Mouse (Mus musculus): Measurements from ENCODE around the gene Dok3.
A peak's percentile ranks its signal among the peaks of the same experiment; 100 is the strongest.
"Not testable (repeated sequence)": the region's sequence is repeated elsewhere in the genome, so short reads cannot be mapped to it uniquely, and the experiment has no call there.

Gene Dok3

DNA sequence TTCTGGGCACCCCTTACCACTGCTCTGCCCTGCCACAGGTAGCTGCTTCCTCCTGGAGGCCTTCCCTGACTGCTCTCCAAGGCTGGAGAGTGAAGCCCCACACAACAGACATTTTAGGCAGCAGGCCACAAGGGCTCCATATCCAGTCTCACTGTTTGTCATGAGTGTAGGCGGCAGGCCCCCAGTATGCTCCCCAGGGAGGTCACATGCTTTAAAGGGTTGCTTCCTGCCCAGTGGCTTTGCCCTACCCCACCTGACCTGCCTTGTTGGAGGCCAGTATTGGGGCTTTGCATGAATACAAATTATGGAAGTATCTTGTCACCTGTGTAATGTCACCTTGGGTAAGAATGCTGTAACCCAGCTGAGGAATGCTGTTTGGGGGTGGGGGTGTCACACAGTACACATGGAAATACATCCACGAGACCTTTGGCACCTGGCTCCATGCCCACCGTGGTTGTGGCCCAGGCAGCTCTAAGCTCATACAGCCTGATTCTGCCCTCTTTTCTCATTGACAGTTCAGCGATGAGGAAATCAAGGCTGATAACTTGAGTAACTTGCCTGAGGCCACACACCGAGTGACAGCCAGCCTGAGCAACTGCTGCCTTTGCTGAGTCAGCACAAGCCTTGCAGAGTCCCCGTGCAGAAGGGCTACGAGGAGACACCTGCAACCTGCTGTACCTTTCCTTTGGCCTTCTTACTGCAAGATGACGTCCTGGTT, at the start of gene Dok3:
TSS of gene Dok3 (minus strand) at position 99 of the 718 bp plus-strand sequence.
- DNase-seq = no peak

GRCm38 (mm10) chr13:55578086-55578485, 49.0 kb upstream of the Dok3 start:
- no peak for DNase-seq

- not testable (repeated sequence) for DNase-seq
These were observed 47.8 kb upstream of the Dok3 start for GRCm38 (mm10) chr13:55576872-55577271.

DNA sequence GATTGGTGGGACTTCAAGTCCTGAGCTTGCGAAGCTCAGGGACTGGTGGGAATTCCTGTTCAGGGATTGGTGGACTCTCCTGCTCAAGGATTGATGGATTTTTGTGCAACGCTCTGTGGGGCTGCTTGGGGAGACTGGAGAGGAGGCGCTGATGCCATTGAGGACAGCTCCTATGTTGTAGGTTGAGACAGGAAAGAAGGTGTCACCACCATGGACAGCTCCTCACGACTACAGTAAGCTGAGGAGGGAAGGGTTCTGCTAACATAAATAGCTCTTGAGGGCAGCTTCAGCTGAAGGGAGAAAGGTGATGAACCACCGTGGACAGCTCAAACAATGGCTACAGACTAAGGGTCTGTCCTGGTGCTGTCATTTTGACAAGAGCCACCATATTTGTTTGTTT, 46.8 kb upstream of the Dok3 start:
- DNase-seq = no peak

DNA sequence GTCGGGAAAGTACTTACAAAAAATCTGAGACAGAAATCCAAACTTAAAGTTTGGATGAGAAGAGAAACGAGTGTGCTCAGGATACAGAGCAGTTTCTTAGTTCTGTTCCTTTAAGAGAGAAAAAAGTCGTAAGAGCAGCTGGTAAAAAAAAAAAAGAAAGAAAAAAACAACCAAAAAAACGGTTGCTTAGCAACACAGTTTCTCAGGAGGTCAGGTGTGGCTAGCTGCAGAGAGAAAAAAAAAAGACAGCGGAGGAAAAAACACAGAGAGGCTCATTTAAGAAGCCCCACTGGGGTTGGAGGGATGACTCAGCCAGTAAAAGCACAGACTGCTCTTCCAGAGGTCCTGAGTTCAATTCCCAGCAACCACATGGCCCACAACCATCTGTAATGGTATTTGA, 45.2 kb upstream of the Dok3 start:
- DNase-seq = no peak

- DNase-seq = no peak
These were observed 44.3 kb upstream of the Dok3 start, which contains the start of gene Tmed9 for GRCm38 (mm10) chr13:55573432-55573831. Gene Tmed9 (plus strand): TSS chr13:55573732.

GRCm38 (mm10) chr13:55571977-55572376, 42.9 kb upstream of the Dok3 start:
- no peak for DNase-seq

DNA sequence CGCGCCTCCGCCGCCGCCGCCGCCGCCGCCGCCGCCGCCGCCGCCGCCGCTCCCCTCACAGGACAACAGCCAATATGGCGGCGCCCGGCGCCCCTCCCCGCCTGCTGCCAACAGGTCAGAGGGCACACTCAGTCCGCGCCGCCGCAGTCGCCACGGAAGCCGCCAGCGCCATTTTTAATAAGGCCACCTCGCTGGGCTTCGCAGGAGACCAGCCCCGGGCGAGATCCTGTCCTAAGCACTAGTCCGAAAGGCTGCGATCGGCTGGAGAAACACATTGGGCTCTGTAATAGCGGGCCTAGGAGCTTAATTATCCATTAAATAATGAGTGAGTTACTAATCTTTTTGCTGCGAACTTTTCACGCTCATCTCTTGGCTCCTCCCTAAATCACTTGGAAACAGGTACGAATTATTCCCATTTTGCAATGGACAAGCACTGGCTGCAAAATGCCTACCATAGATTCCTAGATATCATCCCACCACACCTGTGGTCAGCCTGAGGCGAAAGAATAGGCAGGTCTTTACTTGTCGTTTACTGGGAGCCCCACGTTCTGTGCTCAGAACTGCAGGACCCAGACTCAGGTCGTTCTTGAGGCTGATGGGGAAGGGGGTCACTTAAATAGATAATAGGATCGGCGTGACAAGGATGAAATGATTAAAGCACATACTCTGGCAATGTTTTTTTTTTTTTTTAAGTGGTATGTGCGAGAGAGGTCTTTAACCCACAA, 42.1 kb upstream of the Dok3 start, which contains the start of gene Fam193b:
TSS of gene Fam193b (minus strand) at position 94 of the 725 bp plus-strand sequence.
- DNase-seq = peak; percentile 94 to 98

DNA sequence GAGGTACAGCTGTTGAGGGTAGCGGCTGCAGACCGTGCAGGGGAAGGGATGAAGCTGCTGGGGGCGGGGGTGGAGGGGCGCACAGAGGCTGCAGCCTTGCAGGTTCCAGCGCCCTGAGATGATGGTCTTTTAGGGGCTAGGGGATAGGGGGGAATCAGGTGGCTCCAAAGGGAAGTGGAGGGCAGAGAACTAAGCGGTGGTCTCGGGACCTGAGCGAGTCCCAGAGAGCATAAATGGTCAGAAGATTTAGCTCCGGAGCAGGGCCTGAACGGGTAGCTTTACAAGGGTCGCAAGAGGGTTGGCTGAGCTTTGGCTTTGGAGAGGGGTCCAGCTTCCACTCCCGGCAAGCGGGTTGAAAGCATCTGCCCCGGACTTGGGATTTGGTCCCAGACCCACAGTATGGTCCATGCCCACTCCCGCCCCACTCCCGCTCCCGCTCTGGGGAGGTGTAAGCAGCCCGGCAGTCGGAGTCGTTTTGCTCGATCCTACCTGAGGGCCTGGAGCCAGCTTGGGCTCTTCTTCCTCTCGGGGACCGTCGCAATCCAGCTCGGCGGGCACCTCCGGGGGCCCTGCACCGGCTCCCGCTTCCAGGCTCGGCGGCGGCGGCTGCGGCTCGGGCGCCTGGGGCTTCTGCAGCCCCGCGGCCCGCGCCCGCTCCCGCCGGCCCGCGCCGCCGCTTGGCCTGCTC, 41.3 kb upstream of the Dok3 start:
- DNase-seq = peak in 1 of 2 experiments; percentile 55

DNA sequence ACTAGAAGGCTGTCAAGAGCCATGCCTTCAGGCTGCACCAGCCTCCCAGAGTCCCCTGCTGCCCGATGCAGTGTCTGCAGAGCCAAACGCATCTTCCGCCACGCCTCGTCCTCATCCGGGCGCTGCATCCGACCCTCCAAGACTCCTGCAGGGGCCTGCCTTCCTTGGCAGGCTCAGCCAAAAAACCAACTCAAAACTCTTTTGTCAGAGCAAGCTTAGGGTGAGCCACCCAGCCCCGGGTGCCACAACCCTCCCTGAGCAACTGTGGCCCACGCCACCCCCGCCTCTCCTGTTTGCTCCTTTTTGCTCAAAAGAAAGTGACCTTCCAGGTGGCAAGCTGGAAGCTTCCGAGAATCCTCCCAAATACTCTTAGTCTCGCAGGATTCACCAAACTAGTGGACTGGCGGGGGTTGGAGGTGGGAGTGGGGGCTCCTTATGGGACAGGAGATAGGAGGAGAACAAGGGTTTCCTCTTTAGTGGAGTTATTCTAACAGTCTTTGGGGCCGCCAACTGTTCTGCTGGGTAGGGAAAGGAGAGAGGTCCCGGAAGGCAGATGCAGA, 40.7 kb upstream of the Dok3 start:
- DNase-seq = peak; percentile 29 to 36

GRCm38 (mm10) chr13:55568524-55568923, 39.4 kb upstream of the Dok3 start:
- DNase-seq = not testable (repeated sequence)

- DNase-seq = no peak
These were observed 38.9 kb upstream of the Dok3 start for GRCm38 (mm10) chr13:55567949-55568348.

DNA sequence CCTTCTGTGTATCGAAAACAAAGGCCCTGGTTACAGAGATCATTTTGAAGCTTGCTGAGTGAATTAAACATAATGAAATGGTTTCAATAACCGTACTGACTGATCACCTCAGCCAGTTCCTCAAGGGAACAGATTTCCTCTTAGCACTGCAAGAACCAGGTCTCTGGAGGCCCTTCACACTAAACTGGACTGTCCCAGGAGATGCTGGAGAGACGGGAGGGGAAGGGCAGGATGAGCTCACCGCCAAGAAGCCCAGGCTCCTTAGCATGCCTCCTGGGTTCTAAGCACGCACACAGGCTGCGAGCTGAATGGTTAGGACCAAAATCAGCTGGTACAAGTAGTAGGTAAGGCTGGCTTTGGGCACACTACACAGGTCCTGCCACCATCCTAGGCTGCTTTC, 37.9 kb upstream of the Dok3 start:
- DNase-seq = no peak

DNA sequence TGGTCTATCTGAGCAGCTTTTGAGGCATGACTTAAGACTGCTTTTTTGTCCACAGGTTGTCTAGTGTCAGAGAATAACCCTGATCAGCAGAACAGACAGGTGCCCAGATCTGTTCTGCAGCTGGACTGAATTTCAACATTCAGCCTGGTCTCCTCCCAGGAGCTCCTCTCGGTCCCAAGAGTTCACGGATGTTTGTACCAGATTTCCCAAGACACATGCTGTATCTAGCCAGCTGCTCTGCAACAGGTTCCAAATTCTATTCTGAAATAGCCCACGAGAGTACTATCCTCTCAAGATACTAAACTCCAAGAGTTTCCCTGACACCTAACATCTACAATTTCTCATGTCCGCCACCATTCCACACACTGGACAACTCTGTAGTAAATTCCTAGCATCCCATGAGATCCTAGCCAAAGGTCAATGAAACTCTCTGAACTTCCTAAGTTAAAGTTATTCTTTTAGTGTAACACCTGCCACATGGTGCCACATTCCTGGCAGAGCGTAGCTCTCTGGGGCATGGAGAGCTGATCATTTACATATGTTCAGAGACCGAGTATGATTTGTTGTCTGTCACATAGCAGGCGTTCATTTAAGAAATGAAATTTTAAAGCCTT, 34.3 kb upstream of the Dok3 start:
- DNase-seq = no peak

DNA sequence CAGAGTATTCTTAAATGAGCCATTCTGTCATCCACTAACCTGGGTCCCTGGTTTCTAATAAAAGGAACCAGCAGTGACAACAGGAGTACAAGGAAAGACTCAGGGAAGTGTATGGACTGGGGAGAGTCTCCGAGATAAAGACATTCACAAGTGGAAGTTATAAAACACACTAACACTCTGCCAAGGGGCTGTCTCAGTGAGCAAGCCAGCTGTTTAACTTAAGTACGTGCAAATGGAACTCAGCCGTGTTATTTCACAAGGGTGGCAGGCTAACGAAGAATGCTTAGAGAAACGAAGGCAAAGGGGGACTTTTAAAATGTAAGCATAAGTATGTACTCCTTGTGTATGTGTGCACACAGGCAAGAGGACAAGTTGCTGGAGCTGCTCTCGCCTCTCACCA, 28.4 kb upstream of the Dok3 start:
- DNase-seq = no peak

DNA sequence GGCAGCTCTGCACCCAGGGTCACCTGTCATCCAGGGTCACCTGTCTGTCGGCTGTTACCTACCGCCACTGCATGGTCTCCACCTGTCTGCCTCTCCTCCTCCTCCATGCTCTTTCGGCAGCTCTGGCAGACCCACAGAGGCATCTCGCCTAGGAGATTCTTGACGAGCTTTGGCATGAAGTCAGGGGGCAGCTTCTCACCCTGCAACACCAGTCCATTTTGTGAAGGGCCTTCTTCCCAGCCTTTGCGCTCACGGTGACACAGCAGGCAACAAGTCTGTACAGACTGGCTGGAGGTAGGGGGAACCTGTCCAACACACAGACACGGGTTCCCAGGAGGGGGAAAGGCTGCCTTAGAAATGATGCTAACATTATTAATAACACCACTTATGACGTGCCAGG, 26.8 kb upstream of the Dok3 start:
- DNase-seq = no peak

- no peak for DNase-seq
These were observed 20.0 kb upstream of the Dok3 start for GRCm38 (mm10) chr13:55549061-55549460.

DNA sequence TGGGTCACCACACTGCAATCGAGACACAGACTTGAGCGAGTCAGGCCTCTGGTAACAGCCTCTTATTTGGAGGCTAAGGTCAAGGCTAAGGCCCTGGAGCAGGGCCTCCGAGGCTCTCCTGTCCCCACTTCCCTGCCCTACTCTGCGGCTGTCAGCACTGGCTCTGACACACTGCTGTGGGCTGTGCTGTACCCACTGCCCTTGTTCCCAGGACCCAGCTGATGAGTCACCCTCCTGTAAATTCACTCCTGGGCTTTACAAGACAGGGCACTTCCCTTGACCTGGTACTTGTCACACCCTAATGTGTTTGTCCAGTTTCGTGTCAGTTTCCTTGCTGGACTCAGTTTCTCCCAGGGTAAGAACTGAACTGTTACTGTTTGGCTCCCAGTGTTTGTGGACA, 19.3 kb upstream of the Dok3 start:
- DNase-seq = no peak

- no peak for DNase-seq
These were observed 18.8 kb upstream of the Dok3 start for GRCm38 (mm10) chr13:55547916-55548315.

- no peak for DNase-seq
These were observed 15.7 kb upstream of the Dok3 start for GRCm38 (mm10) chr13:55544792-55545191.

GRCm38 (mm10) chr13:55543447-55543846, 14.4 kb upstream of the Dok3 start:
- DNase-seq = no peak

DNA sequence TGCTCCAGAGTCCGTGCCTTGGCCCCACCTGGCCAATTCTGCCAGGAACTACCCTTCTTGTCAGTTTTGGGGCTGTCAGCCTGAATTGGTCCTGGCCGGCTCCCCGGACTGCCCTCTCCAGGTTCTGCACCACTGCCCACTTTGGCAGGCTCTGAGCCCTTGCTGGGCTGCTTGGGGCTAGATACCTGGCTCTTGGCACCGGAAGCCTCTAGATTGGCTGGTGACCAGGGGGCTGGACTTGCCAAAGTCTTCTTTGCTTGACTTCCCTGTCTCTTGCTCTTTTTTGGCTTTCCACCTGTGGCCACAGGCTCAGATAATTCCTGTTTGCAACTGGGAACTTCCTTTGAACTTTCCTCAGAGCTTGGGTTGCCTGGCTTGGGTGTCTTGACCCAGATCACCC, 13.8 kb upstream of the Dok3 start:
- DNase-seq = peak in 1 of 2 experiments; percentile 32

DNA sequence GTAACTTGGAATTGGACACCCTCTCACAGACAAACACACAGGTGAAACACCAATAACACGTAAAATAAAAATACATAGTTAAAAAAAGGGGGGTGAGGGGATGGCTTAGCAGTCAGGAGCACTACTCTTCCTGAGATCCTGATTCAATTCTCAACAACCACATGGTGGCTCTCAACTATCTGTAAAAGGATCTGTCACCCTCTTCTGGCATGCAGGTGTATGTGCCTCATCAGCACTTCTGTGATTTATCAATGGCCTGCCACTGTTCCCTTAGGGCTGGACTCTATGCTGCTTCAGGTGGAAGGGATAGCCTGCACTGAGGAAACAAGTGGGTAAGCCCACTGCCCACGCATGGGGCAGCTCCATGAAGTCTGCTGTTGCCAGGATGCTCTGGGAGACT, 11.8 kb upstream of the Dok3 start:
- DNase-seq = peak; percentile 39 to 45

All from cerebellum, adult 18-20 months (tissue).